10 mouse cellular contexts compared by ENCODE assay signal in genomic region chr5:99715281-99715744, GRCm38 (mm10). TPM values are rescaled to one million over a fixed set of nuclear protein-coding genes. Genes with fewer than 3 reads are reported as not detected.
DNase-seq lines count a peak whose midpoint lies in the region; ATAC-seq lines count a peak whose summit lies in the region.
"Had no signal": no experiment of that assay in that cellular context is flagged by ENCODE, and none has a peak within 500 bp of the region (broad histone marks: within the 10 kb centered on the region; RNA-seq: fewer than 3 reads in every experiment).

No protein-coding gene starts in this region.

- H3K27ac ChIP-seq in hindbrain, embryonic 13.5 days = peak overlapping the region; percentile 55
- H3K27ac ChIP-seq in hindbrain, embryonic 10.5 days = no peak overlapping the region
- H3K27ac ChIP-seq in embryonic facial prominence, embryonic 13.5 days = no peak overlapping the region
- H3K27ac ChIP-seq in heart, embryonic 12.5 days (ENCODE audit: poor library complexity, severe bottlenecking) = no peak overlapping the region

- H3K36me3 ChIP-seq in hindbrain, embryonic 13.5 days = no peaks in the 10 kb centered on the region
- no peaks in the 10 kb centered on the region for H3K36me3 ChIP-seq in hindbrain, embryonic 10.5 days
- H3K36me3 ChIP-seq in embryonic facial prominence, embryonic 13.5 days = no peaks in the 10 kb centered on the region
- no peaks in the 10 kb centered on the region for H3K36me3 ChIP-seq in heart, embryonic 12.5 days

- no peak for ATAC-seq in hindbrain, embryonic 13.5 days (ENCODE audit: low FRiP score)
- ATAC-seq in embryonic facial prominence, embryonic 13.5 days (ENCODE audit: insufficient number of reproducible peaks, insufficient read depth, low FRiP score, low TSS enrichment, low read depth) = no peak
- no peak for ATAC-seq in heart, embryonic 12.5 days (ENCODE audit: insufficient number of reproducible peaks, low FRiP score)

- H3K4me2 ChIP-seq in hindbrain, embryonic 13.5 days = no peak overlapping the region
- H3K4me2 ChIP-seq in embryonic facial prominence, embryonic 13.5 days = peak overlapping the region; percentile 22; the same call in 1 of the 2 replicates
- H3K4me2 ChIP-seq in heart, embryonic 12.5 days = no peak overlapping the region

- no peak overlapping the region for H3K4me3 ChIP-seq in hindbrain, embryonic 13.5 days
- no peak overlapping the region for H3K4me3 ChIP-seq in hindbrain, embryonic 10.5 days
- H3K4me3 ChIP-seq in embryonic facial prominence, embryonic 13.5 days = no peak overlapping the region
- no peak overlapping the region for H3K4me3 ChIP-seq in heart, embryonic 12.5 days

- no peak overlapping the region for H3K9ac ChIP-seq in hindbrain, embryonic 13.5 days
- H3K9ac ChIP-seq in embryonic facial prominence, embryonic 13.5 days = no peak overlapping the region
- H3K9ac ChIP-seq in heart, embryonic 12.5 days = no peak overlapping the region

- H3K4me1 ChIP-seq in hindbrain, embryonic 13.5 days (replicated peaks) = peaks cover 18% of the 10 kb centered on the region
- peaks cover 25% of the 10 kb centered on the region for H3K4me1 ChIP-seq in hindbrain, embryonic 10.5 days (replicated peaks)
- H3K4me1 ChIP-seq in embryonic facial prominence, embryonic 13.5 days = peaks cover 9% of the 10 kb centered on the region
- H3K4me1 ChIP-seq in heart, embryonic 12.5 days (replicated peaks) = peaks cover 8% of the 10 kb centered on the region

- DNase-seq in hindbrain, embryonic 10.5 days (ENCODE audit: low spot score) = no peak
- DNase-seq in left cerebral cortex, adult 18-20 months (ENCODE audit: low spot score in 2 of 2) = peak; percentile 65 to 69
- DNase-seq in right cerebral cortex, adult 2 months (ENCODE audit: low spot score in 2 of 2) = peak; percentile 68 to 77
- no peak for DNase-seq in spleen, postnatal 10 days (ENCODE audit: low spot score in 2 of 2)
- DNase-seq in urinary bladder, adult 2 months (ENCODE audit: low spot score) = no peak
- DNase-seq: adrenal gland, postnatal 36 days; gastrocnemius, postnatal 25 days had no signal

- H3K9me3 ChIP-seq in hindbrain, embryonic 13.5 days = no peaks in the 10 kb centered on the region
- no peaks in the 10 kb centered on the region for H3K9me3 ChIP-seq in hindbrain, embryonic 10.5 days
- H3K9me3 ChIP-seq in embryonic facial prominence, embryonic 13.5 days = no peaks in the 10 kb centered on the region
- no peaks in the 10 kb centered on the region for H3K9me3 ChIP-seq in heart, embryonic 12.5 days (replicated peaks)

- peaks cover 8% of the 10 kb centered on the region; the same call in 1 of the 2 replicates for H3K27me3 ChIP-seq in hindbrain, embryonic 13.5 days
- H3K27me3 ChIP-seq in hindbrain, embryonic 10.5 days (ENCODE audit: insufficient read depth, poor library complexity, severe bottlenecking) = peaks cover 4% of the 10 kb centered on the region; the same call in 1 of the 2 replicates
- no peaks in the 10 kb centered on the region for H3K27me3 ChIP-seq in embryonic facial prominence, embryonic 13.5 days
- H3K27me3 ChIP-seq in heart, embryonic 12.5 days (replicated peaks) = no peaks in the 10 kb centered on the region

- WGBS in hindbrain, embryonic 13.5 days = 46% methylated on average over 5 of the region's 5 CpGs
- WGBS in hindbrain, embryonic 10.5 days = 58% methylated on average over 5 of the region's 5 CpGs
- 36% methylated on average over 5 of the region's 5 CpGs for WGBS in embryonic facial prominence, embryonic 13.5 days
- 60% methylated on average over 5 of the region's 5 CpGs for WGBS in heart, embryonic 12.5 days

RNA-seq across cellular contexts. Expression of gene Rasgef1b, which starts 13.6 kb away (rescaled TPM):
- 47.2 and 61.1 TPM in 2 replicates for polyA plus RNA-seq in hindbrain, embryonic 13.5 days (2015; fragmentation: Nextera tagmentation; extraction: Ambion mirVana)
- polyA plus RNA-seq in hindbrain, embryonic 10.5 days (2016; fragmentation: Nextera tagmentation; extraction: Ambion mirVana) = 9.2 TPM in 2 replicates
- polyA plus RNA-seq in embryonic facial prominence, embryonic 13.5 days (2015; fragmentation: Nextera tagmentation; extraction: Ambion mirVana) = 8.5 and 9.8 TPM in 2 replicates
- 10 to 100 TPM; 73.6 to 73.8 TPM for total RNA-seq in left cerebral cortex, adult 18-20 months (2021)
- polyA plus RNA-seq in heart, embryonic 12.5 days (2016; fragmentation: Nextera tagmentation; extraction: Ambion mirVana) = 44.7 and 49.6 TPM in 2 replicates
- 5.7 and 6.2 TPM in 2 replicates for polyA plus RNA-seq in urinary bladder, adult 2 months (2012; rRNA removed)

Comparison
In these comparisons a context has a peak if more than half of its experiments do, and no peak if none do; other contexts are left out.
1. DNase-seq: peak in left cerebral cortex, adult 18-20 months (2 of 2) and right cerebral cortex, adult 2 months (2 of 2); none in hindbrain, embryonic 10.5 days (single experiment), spleen, postnatal 10 days (0 of 2) and urinary bladder, adult 2 months (single experiment).